Comparison of ENCODE assay signal across 17 mouse cellular contexts in genomic region chr9:62834906-62835305, GRCm38 (mm10). TPM values are rescaled to one million over a fixed set of nuclear protein-coding genes. Genes with fewer than 3 reads are reported as not detected.
"Had no signal": no experiment of that assay in that cellular context is flagged by ENCODE, and none has a peak within 500 bp of the region (broad histone marks: within the 10 kb centered on the region; RNA-seq: fewer than 3 reads in every experiment).

No protein-coding gene starts in this region.

- H3K27me3 ChIP-seq: neural tube, embryonic 12.5 days; neural tube, embryonic 15.5 days; stomach, embryonic 15.5 days had no signal

- H3K4me3 ChIP-seq: neural tube, embryonic 12.5 days; neural tube, embryonic 13.5 days; neural tube, embryonic 15.5 days; stomach, embryonic 15.5 days had no signal

- H3K9me3 ChIP-seq: neural tube, embryonic 12.5 days; neural tube, embryonic 13.5 days; neural tube, embryonic 15.5 days; stomach, embryonic 15.5 days had no signal

- H3K27ac ChIP-seq: neural tube, embryonic 12.5 days; neural tube, embryonic 13.5 days; neural tube, embryonic 15.5 days; stomach, embryonic 15.5 days; stomach, postnatal 0 days had no signal

- H3K4me2 ChIP-seq: neural tube, embryonic 12.5 days; neural tube, embryonic 13.5 days; neural tube, embryonic 15.5 days; stomach, embryonic 15.5 days had no signal

- DNase-seq: right cerebral cortex, adult 18-20 months; right cerebral cortex, postnatal 14 days; right cerebral cortex, postnatal 25 days; right cerebral cortex, postnatal 4 days; spleen, adult 18-20 months; thymus, adult 18-20 months; thymus, adult 2 months; thymus, postnatal 14 days; thymus, postnatal 25 days; thymus, postnatal 36 days; thymus, postnatal 4 days had no signal

- H3K9ac ChIP-seq: neural tube, embryonic 12.5 days; neural tube, embryonic 13.5 days; neural tube, embryonic 15.5 days; stomach, embryonic 15.5 days had no signal

- H3K36me3 ChIP-seq: neural tube, embryonic 12.5 days; neural tube, embryonic 13.5 days; neural tube, embryonic 15.5 days; stomach, embryonic 15.5 days had no signal

RNA-seq across cellular contexts. Expression of gene Calml4, which starts 23.0 kb away (rescaled TPM):
- total RNA-seq: neutrophil, adult 5-6 weeks had no signal
